Mouse (Mus musculus): ENCODE measurements around the gene Bola3.
"Not testable (repeated sequence)": the region's sequence is repeated elsewhere in the genome, so short reads cannot be mapped to it uniquely, and the experiment has no call there.

Bola3 gene

GRCm38 (mm10) chr6:83348873-83349272 is at the start of gene Bola3:
Gene Bola3, plus strand, starts transcription at chr6:83349147.
- no peak for DNase-seq

DNA sequence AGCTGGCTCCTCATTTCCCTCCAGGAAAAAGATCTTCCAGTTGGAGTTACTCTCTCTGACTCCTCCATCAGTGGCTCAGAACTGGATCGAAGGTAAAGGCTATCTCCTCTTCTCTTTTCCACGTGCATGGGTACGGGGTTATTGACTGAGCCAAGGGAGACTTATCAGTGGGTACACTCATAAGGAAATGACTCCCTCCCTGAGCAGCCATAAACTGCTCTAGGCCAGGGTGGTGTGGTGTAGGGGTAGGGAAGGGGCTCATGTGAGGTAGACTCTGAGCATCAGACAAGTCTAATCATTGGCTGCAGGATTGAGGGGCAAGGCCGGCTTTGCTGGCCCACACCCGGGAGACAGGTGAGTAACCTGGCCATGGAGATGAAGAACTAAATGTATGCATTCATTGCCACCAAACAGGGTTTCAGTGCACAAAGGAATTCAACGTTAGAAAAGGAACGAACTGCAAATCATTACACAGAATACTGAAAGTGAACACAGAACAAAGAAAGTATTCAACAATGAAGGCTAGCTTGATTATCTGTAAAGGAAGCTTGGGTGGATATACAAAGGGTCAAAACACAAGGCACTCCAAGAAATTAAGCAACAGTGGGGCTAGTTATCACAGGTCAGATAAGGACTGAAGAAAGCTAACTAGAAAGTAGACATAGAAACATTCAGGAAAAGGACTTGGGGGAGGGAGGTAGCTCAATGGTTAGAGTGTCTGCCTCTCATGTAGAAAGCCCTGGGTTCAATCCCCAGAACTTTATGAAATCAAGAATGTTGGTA is 48.3 kb upstream of the Bola3 start:
- DNase-seq = no peak

- no peak for DNase-seq
These were observed 47.7 kb upstream of the Bola3 start for GRCm38 (mm10) chr6:83301294-83301693.

DNA sequence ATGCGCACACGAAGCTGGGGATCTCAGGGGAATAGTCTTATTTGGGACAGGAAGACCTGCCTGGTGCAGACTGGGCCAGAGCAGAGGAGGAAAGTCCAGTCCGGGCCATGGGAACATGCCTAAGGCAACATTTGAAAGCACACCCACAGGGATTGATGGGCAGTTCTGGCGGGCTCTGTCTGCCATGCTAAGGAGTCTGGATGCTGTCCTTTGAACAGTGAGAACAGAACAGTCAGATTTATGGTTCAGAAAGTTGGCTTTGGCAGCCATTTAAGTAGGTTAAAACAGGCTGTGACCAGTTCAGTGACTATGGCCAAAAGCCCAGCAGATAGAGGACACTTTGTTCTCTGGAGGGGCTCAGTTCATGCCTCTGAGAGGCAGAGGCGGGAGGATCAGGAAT is 46.7 kb upstream of the Bola3 start:
- DNase-seq = no peak

DNA sequence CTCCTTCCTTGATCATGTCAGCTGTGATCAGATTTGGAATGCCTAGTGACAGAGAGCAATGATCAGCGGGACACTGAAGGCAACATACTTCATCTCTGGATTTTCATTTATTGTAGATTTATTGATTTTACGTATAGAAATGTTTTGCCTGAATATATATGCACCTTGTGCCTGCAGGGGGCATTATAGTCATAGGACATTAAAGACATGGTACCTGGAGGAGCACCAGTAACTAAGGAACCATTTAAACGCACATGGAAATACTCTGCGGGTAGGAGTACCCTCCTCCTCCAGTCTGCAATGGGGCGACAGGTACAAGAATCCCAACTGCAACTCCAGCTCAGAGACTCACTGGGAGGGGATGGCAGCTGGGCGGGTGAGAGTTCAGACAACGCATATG is 39.9 kb upstream of the Bola3 start:
- DNase-seq = no peak

DNA sequence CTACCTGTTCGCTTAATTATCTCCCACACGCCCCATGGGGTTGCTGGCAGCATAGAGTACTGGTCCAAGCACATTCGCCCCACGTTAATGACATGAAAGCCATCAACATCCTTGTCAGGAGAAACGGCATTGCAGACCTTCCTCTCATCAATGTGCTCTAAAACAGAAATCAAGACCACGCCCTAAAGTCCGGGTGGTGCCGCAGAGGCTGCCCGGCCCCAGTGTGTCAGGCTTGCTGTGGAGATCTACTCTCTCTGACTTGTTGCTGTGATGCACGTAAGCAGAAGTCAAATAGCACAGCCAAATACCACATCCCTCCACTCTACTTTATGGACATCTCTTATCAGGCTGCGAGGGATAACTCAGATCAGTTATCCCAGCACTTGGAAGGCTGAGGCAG is 37.7 kb upstream of the Bola3 start:
- no peak for DNase-seq

DNA sequence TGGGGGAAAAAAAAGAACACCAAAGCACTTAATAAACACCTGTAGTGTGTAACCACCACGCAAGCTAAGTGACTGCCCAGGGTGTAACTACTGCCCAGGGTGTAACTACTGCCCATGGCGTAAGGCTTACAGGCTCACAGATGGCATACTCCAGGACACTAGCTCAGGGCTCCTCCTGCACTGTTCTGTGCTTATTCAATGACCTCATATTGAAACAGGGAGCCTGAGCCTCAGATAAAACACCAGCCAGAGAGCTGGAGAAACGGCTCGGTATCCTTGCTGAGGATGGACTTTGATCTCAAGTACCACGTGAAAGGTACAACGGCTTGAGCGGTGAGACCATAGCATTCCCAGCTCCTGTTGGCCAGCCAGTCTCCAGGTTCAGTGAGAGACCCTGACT is 36.9 kb upstream of the Bola3 start:
- no peak for DNase-seq

DNA sequence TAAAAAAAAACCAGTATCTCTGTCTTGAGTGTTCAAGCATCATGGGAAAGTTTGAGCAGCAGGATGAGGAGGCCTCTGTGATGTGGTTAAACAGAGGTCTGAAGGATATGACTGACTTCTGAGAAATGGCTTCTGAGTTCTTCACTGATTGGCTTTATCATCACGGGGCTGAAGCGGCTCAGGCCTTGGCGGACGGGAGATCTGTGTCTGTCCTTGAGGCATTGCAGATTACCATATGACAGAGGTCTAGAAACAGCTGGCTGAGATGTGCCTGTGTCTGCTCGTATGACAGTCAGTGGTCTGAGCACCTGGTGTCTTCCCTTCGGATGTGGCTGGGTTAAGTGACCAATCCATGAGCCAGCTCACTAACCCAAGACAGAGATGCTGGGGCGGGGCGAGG is 36.4 kb upstream of the Bola3 start:
- DNase-seq = no peak

- DNase-seq = no peak
These were observed 33.7 kb upstream of the Bola3 start for GRCm38 (mm10) chr6:83315293-83315692.

DNA sequence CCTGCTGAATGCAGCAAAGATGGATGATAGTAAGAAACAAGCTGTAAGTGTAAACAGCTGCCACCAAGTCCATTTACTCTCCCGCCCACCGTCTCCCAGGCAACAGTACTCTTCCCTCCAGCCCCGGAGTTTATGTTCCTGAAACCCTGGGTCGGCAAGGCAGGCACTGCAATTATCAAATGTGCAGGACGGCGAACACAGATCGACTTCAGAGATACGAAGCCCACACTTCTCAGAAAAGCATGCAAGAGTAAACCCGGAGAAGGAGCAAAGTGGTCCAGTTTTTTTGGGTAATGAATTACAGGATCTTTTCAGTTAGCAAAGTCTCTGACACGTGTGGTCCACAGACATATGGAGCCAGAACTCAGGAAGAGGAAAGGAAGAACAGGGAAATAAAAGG is 32.9 kb upstream of the Bola3 start:
- DNase-seq = peak; percentile 17

DNA sequence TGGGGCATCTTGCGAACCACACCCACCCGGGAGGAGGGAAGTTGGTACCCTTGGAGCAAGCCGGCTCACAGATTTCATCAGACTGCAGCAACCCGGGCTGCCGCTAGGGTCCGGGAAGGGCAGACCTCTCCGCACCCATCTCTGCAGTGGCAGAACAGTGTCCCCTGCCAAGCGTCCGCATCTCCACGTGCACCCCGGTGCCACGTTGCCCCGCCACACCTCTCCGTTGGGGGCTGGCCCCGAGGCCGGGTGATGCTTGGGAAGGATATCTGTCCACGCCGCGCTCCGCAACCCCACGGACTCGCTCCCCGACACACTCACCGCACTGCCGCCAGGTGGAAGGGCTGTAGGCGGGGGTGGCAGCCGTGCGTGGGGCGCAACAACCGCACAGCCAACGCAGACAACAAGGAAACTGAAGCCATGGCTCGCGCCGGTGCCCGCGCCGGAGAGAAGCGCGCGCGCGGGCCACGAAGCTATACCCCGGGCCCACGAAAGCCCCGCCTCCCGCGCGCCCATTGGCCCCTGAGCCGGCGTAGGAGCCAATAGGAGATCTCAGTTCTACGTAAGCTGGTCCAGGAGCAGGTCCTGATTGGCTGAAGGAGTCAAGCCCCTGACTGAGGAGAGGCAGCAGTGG is 31.7 kb upstream of the Bola3 start:
- DNase-seq = peak; percentile 95

DNA sequence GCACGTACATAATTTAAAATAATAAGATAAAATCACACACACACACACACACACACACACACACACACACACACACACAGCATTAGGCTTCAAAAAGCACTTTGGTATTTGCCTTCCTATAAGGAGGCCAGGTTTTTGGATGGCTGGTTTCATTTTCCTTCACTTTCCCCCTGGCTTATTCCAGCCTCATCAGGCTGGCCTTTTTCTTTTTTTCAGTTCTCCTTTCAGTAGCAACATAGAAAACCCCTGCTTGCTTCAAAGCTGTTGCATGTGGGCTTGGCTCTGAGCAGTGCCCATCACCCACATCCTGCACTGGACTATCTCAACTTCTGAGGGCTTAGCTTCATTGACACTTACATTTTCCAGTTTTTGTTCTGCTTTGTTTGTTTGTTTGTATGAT is 27.0 kb upstream of the Bola3 start:
- DNase-seq = no peak

DNA sequence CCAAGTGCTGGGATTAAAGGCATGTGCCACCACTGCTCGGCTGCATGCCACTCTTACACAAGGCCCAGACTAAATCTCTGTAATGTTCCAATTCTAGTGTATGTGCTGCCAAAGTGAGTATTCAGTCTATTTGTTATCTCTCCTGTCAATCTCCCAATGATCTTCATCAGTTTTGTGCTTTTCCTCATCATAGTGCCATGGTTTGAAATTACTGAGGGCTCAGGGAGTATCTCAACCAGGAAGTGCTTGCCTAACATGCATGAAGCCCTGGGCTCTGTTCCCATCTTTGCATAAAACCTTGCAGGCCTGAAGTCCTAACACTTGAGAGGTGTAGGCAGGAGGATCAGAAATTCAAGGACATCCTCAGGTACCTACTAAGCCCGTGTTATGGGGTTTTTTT is 26.2 kb upstream of the Bola3 start:
- no peak for DNase-seq

GRCm38 (mm10) chr6:83323652-83324419 is 25.1 kb upstream of the Bola3 start:
- no peak for DNase-seq

GRCm38 (mm10) chr6:83325525-83326393 is 23.2 kb upstream of the Bola3 start, which contains the start of the genes Mthfd2 and Mob1a:
Gene Mthfd2, minus strand, starts transcription at chr6:83325908.
Gene Mob1a, plus strand, starts transcription at chr6:83326016.
- peak; percentile 96 for DNase-seq

DNA sequence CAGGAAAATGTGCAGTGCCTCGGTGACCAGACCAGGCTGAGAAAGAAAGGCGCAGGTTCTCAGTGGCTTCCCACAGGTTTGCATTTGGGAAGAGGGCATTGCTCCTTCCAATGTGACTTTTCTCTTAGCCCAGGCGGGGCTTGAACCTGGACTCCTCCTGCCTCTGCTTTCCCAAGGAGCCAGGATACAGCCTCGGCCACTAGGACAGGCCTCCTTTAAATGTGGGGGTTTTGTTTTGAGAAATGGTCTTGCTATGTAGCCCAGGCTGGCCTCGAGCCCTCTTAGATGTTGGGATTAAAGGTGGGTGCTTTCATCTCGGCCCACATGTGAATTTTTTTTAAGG is 22.6 kb upstream of the Bola3 start:
- DNase-seq = no peak

DNA sequence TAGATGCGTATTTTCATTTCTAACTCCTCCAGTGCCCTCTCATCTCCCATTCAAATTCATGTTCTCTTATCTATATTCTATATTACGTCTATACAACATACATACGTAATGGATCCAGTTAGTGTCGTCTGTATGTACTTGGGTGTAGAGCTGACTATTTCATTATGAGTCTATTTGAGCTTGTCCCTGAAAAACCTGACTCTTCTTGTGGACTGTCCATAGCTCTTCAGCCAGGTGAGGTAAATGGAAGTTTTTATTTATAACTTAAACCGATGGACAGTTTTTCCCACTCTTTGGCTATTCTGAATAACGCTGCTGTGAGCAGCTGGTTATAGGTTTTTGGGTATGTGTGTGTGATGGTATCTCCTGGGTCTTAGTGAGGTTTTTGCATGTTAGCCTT is 22.2 kb upstream of the Bola3 start:
- no peak for DNase-seq

- DNase-seq = no peak
These were observed 21.3 kb upstream of the Bola3 start for GRCm38 (mm10) chr6:83327591-83328190.

DNA sequence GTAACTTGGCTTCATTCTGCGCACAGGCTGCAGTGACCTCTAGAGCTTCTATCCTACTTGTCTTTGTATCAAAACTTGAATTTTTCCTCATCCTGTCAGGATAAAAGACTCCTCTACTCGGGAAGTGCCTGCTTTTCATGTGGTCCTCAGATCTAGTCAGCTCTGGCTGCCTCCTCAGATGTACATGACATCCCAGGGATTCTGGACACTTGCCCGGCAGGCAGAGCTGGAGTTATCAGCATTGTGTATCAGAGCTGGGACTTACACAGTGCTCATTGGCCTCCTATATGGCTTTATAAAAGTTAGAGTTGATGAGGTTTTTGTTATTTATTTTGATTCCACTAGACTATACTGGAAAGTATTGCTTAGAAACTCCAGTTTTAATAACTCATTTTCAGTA is 7.6 kb upstream of the Bola3 start:
- DNase-seq = no peak

DNA sequence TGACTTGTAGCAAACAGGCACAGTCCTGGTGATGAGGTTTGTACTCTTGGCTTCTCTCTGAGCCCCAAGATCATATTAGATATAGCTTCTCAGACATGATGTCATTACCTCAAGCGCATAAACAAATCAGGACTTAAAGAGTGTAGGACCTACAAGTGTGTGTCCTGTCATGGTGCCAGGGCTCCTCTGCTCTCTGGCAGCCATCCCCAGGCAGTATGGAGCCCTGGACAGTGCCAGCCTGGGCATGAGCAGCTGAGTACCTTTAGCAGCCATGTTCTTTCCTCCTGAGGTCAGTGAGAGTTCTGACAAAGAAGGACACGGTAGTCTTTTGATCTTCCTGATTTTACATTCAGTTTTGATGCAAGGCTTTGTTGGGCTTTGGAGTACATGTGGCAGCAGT is 6.0 kb upstream of the Bola3 start:
- no peak for DNase-seq

GRCm38 (mm10) chr6:83345285-83345684 is 3.7 kb upstream of the Bola3 start:
- not testable (repeated sequence) for DNase-seq

DNA sequence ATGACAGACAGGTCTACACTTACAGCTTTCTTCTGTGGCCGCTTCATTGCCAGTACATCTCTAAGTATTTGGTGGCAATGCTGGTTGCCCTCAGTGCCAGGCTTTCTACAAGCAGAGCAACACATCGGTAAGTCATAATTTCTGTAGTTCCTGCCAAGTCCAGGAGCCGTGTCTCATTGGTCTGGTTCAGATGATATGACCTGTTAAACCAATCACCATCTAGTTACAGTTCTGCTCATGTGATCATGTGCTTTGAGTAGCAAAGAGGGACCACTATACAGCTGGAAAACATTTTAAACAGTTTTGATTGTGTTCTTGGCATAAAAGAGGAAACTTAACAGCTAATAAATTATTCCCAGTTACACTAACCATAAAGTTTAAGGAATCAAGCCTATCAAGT is 1.0 kb upstream of the Bola3 start:
- no peak for DNase-seq
